Mouse (Mus musculus): ENCODE measurements around the gene Atf7. TPM values are rescaled to one million over a fixed set of nuclear protein-coding genes. Genes with fewer than 3 reads are reported as not detected.

The Atf7 gene
- polyA plus RNA-seq, 1 experiment from 2014 or later = 15.5 TPM

DNA sequence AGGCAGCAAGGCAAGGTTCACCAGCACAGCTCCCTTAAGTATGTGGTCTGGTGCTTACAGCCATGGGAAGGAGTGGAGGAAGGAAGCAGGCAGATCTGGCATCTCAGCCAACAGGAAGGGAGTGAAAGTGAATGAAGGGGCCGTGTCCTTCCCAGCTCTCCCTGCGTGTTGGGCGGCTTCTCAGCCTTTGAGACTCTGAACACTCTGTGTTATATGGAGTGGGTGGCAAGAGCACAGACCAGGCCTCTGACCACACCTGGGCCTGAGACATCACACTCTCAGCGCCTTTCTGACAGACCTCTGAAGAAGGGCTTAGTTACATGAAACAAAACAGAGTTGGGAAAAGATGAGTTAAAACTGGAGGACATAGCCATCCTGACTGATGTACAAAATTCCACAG lies 94.7 kb downstream of the Atf7 start:
- no peak overlapping the region for H3K4me3 ChIP-seq (ENCODE audit: low read depth, low read length)
- ATAC-seq (replicated peaks; ENCODE audit: low FRiP score) (no peak), DNase-seq (ENCODE audit: low spot score) (no peak)
- no peak overlapping the region for H3K9ac ChIP-seq (ENCODE audit: low read length)
- no peaks in the 10 kb centered on the region for H3K4me1 ChIP-seq (replicated peaks; ENCODE audit: control insufficient read depth, insufficient read depth, low read length)
- no peaks in the 10 kb centered on the region; the same call in 1 of the 2 replicates for H3K36me3 ChIP-seq (ENCODE audit: control insufficient read depth, insufficient read depth, low read length)
- H3K27me3 ChIP-seq (ENCODE audit: control insufficient read depth, insufficient read depth, low read length) = no peaks in the 10 kb centered on the region
- 91% methylated on average over 4 of the region's 4 CpGs for WGBS
- no peaks in the 10 kb centered on the region for H3K9me3 ChIP-seq (ENCODE audit: control insufficient read depth, low read length)
- no peak overlapping the region for H3K27ac ChIP-seq (ENCODE audit: low read depth, low read length)
- no peak overlapping the region for H3K4me2 ChIP-seq (ENCODE audit: low read depth, low read length, severe bottlenecking)

DNA sequence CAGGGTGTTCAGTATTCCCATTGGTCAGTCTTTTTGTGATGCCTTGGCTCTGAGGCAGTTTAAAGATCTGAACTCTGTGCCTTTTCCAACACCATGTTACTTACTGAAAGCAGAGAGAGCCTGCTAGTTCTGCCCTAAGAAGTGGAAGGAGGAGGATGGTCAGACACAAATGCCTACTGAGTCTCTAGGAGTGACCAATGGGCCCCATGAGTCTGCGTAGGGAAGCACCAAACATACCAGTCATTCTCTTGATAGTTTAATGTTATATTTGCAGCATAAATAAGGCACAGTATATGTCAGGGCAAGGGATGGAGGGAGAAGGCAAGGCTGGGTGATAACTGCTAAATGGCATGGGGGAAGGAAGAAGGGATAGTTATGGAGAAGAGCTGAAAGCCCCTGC lies 96.9 kb downstream of the Atf7 start:
- Histone ChIP-seq H3K36me3 (ENCODE audit: control insufficient read depth, insufficient read depth, low read length) (no peaks in the 10 kb centered on the region; the same call in 1 of the 2 replicates), H3K27me3 (ENCODE audit: control insufficient read depth, insufficient read depth, low read length) (no peaks in the 10 kb centered on the region), H3K4me2 (ENCODE audit: low read depth, low read length, severe bottlenecking) (no peak overlapping the region), H3K27ac (ENCODE audit: low read depth, low read length) (no peak overlapping the region), H3K4me1 (replicated peaks; ENCODE audit: control insufficient read depth, insufficient read depth, low read length) (no peaks in the 10 kb centered on the region), H3K9ac (ENCODE audit: low read length) (no peak overlapping the region), H3K4me3 (ENCODE audit: low read depth, low read length) (no peak overlapping the region), H3K9me3 (ENCODE audit: control insufficient read depth, low read length) (no peaks in the 10 kb centered on the region)
- DNase-seq (ENCODE audit: low spot score) (no peak), ATAC-seq (replicated peaks; ENCODE audit: low FRiP score) (no peak)
- WGBS = 100% methylated on average over 1 of the region's 1 CpGs

- no peak overlapping the region for H3K9ac ChIP-seq (ENCODE audit: low read length)
- H3K9me3 ChIP-seq (ENCODE audit: control insufficient read depth, low read length) = no peaks in the 10 kb centered on the region
- no peaks in the 10 kb centered on the region for H3K4me1 ChIP-seq (replicated peaks; ENCODE audit: control insufficient read depth, insufficient read depth, low read length)
- no peak overlapping the region for H3K4me3 ChIP-seq (ENCODE audit: low read depth, low read length)
- no peak overlapping the region for H3K4me2 ChIP-seq (ENCODE audit: low read depth, low read length, severe bottlenecking)
- ATAC-seq (replicated peaks; ENCODE audit: low FRiP score) = no peak
- H3K27me3 ChIP-seq (ENCODE audit: control insufficient read depth, insufficient read depth, low read length) = no peaks in the 10 kb centered on the region
- 79% methylated on average over 3 of the region's 3 CpGs for WGBS
- no peak for DNase-seq (ENCODE audit: low spot score)
- H3K36me3 ChIP-seq (ENCODE audit: control insufficient read depth, insufficient read depth, low read length) = no peaks in the 10 kb centered on the region; the same call in 1 of the 2 replicates
- no peak overlapping the region for H3K27ac ChIP-seq (ENCODE audit: low read depth, low read length)
These were observed 97.3 kb downstream of the Atf7 start for GRCm38 (mm10) chr15:102527936-102528335.

GRCm38 (mm10) chr15:102526111-102527002 lies 98.9 kb downstream of the Atf7 start:
- 88% methylated on average over 6 of the region's 6 CpGs for WGBS
- Histone ChIP-seq H3K4me1 (replicated peaks; ENCODE audit: control insufficient read depth, insufficient read depth, low read length) (no peaks in the 10 kb centered on the region), H3K27ac (ENCODE audit: low read depth, low read length) (no peak overlapping the region), H3K36me3 (ENCODE audit: control insufficient read depth, insufficient read depth, low read length) (no peaks in the 10 kb centered on the region; the same call in 1 of the 2 replicates), H3K4me3 (ENCODE audit: low read depth, low read length) (no peak overlapping the region), H3K4me2 (ENCODE audit: low read depth, low read length, severe bottlenecking) (no peak overlapping the region), H3K9ac (ENCODE audit: low read length) (no peak overlapping the region), H3K27me3 (ENCODE audit: control insufficient read depth, insufficient read depth, low read length) (no peaks in the 10 kb centered on the region), H3K9me3 (ENCODE audit: control insufficient read depth, low read length) (no peaks in the 10 kb centered on the region)
- ATAC-seq (replicated peaks; ENCODE audit: low FRiP score) = no peak
- no peak for DNase-seq (ENCODE audit: low spot score)

DNA sequence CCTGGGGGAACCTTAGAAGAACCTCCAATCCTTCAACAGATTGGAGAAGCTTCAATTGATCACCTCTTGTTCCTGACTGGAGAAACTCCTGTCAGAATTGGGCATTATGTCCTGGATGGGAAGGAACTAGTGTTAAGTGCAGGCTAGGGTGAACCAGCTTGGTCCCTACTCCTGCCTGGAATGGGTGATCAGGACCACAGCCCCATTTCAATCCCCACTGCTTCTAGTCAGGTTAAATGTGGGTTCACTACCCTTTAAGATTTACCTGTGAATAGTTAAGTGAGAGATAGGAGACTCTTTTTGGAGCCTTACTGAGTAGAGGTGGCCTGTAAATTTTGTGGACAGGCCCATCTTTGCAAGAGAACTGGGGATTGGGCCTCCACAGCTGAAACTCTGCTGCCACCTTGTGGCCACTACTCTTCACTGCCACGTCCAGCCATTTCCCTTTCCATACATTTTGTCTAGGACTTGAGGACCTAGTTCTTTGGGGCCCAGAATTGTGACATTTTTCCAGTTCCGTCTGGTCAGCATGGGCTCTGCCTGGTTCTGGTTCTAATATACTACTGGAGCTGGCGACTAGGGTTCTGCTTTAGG lies 100.3 kb downstream of the Atf7 start, which contains the start of gene Npff:
TSS of gene Npff (minus strand) at position 51 of the 594 bp plus-strand sequence.
- H3K4me3 ChIP-seq (ENCODE audit: low read depth, low read length) = no peak within 1 kb of the TSS
- no peak within 1 kb of the TSS for H3K9ac ChIP-seq (ENCODE audit: low read length)
- no peak within 1 kb of the TSS for H3K4me2 ChIP-seq (ENCODE audit: low read depth, low read length, severe bottlenecking)
- WGBS = 11% methylated on average over 3 of the region's 3 CpGs
- H3K36me3 ChIP-seq (ENCODE audit: control insufficient read depth, insufficient read depth, low read length) = no peaks in the 10 kb centered on the region; the same call in 1 of the 2 replicates
- H3K9me3 ChIP-seq (ENCODE audit: control insufficient read depth, low read length) = no peaks in the 10 kb centered on the region
- no peak within 1 kb of the TSS for H3K27ac ChIP-seq (ENCODE audit: low read depth, low read length)
- 0 out of 2 replicates have a peak, but pooled peaks have one; percentile 10 for ATAC-seq (replicated peaks; ENCODE audit: low FRiP score)
- no peaks in the 10 kb centered on the region for H3K27me3 ChIP-seq (ENCODE audit: control insufficient read depth, insufficient read depth, low read length)
- peak; percentile 88 for DNase-seq (ENCODE audit: low spot score)
- H3K4me1 ChIP-seq (replicated peaks; ENCODE audit: control insufficient read depth, insufficient read depth, low read length) = no peaks in the 10 kb centered on the region

GRCm38 (mm10) chr15:102521480-102521879 lies 103.8 kb downstream of the Atf7 start:
- Histone ChIP-seq H3K4me1 (replicated peaks; ENCODE audit: control insufficient read depth, insufficient read depth, low read length) (peaks cover 6% of the 10 kb centered on the region; the same call in 1 of the 2 replicates), H3K4me3 (ENCODE audit: low read depth, low read length) (no peak overlapping the region), H3K36me3 (ENCODE audit: control insufficient read depth, insufficient read depth, low read length) (no peaks in the 10 kb centered on the region), H3K4me2 (ENCODE audit: low read depth, low read length, severe bottlenecking) (no peak overlapping the region), H3K27ac (ENCODE audit: low read depth, low read length) (no peak overlapping the region), H3K27me3 (ENCODE audit: control insufficient read depth, insufficient read depth, low read length) (no peaks in the 10 kb centered on the region), H3K9me3 (ENCODE audit: control insufficient read depth, low read length) (no peaks in the 10 kb centered on the region), H3K9ac (ENCODE audit: low read length) (no peak overlapping the region)
- 80% methylated on average over 4 of the region's 4 CpGs for WGBS
- DNase-seq (ENCODE audit: low spot score) = no peak
- no peak for ATAC-seq (replicated peaks; ENCODE audit: low FRiP score)

GRCm38 (mm10) chr15:102520416-102520815 lies 104.8 kb downstream of the Atf7 start:
- ATAC-seq (replicated peaks; ENCODE audit: low FRiP score) (no peak), DNase-seq (ENCODE audit: low spot score) (no peak)
- no peaks in the 10 kb centered on the region for H3K36me3 ChIP-seq (ENCODE audit: control insufficient read depth, insufficient read depth, low read length)
- H3K9me3 ChIP-seq (ENCODE audit: control insufficient read depth, low read length) = no peaks in the 10 kb centered on the region
- H3K9ac ChIP-seq (ENCODE audit: low read length) = no peak overlapping the region
- H3K27ac ChIP-seq (ENCODE audit: low read depth, low read length) = no peak overlapping the region
- 90% methylated on average over 4 of the region's 4 CpGs for WGBS
- no peaks in the 10 kb centered on the region for H3K27me3 ChIP-seq (ENCODE audit: control insufficient read depth, insufficient read depth, low read length)
- no peak overlapping the region for H3K4me3 ChIP-seq (ENCODE audit: low read depth, low read length)
- H3K4me2 ChIP-seq (ENCODE audit: low read depth, low read length, severe bottlenecking) = no peak overlapping the region
- H3K4me1 ChIP-seq (replicated peaks; ENCODE audit: control insufficient read depth, insufficient read depth, low read length) = peaks cover 11% of the 10 kb centered on the region

GRCm38 (mm10) chr15:102519211-102520141 lies 105.8 kb downstream of the Atf7 start:
- Histone ChIP-seq H3K4me3 (ENCODE audit: low read depth, low read length) (peak overlapping the region; percentile 69), H3K27ac (ENCODE audit: low read depth, low read length) (no peak overlapping the region; the same call in 1 of the 2 replicates), H3K4me2 (ENCODE audit: low read depth, low read length, severe bottlenecking) (peak overlapping the region; percentile 92), H3K4me1 (replicated peaks; ENCODE audit: control insufficient read depth, insufficient read depth, low read length) (peaks cover 11% of the 10 kb centered on the region), H3K27me3 (ENCODE audit: control insufficient read depth, insufficient read depth, low read length) (no peaks in the 10 kb centered on the region), H3K9ac (ENCODE audit: low read length) (peak overlapping the region; percentile 80), H3K36me3 (ENCODE audit: control insufficient read depth, insufficient read depth, low read length) (no peaks in the 10 kb centered on the region), H3K9me3 (ENCODE audit: control insufficient read depth, low read length) (no peaks in the 10 kb centered on the region)
- 83% methylated on average over 15 of the region's 17 CpGs for WGBS
- DNase-seq (ENCODE audit: low spot score) (no peak), ATAC-seq (replicated peaks; ENCODE audit: low FRiP score) (no peak)

Measured in forebrain, embryonic 11.5 days (tissue).